Mouse (Mus musculus) lung, adult 2 months (tissue): ENCODE measurements around the gene Mgat5.

Experiments used
- CTCF ChIP-seq: fragments of 200-500 bp; IDR thresholded peaks from 2 replicates; pipeline ENCODE4 v1.5.1; 2011; ENCODE audit warnings: mild to moderate bottlenecking, low read length, control low read depth; ENCODE audit not compliant: insufficient read depth
- POLR2A ChIP-seq: fragments of 200-500 bp; IDR thresholded peaks from 2 replicates; pipeline ENCODE4 v1.6.1; 2011; ENCODE audit warnings: low read depth, mild to moderate bottlenecking, control low read depth, low read length, borderline replicate concordance; ENCODE audit errors: extremely low read depth

DNA sequence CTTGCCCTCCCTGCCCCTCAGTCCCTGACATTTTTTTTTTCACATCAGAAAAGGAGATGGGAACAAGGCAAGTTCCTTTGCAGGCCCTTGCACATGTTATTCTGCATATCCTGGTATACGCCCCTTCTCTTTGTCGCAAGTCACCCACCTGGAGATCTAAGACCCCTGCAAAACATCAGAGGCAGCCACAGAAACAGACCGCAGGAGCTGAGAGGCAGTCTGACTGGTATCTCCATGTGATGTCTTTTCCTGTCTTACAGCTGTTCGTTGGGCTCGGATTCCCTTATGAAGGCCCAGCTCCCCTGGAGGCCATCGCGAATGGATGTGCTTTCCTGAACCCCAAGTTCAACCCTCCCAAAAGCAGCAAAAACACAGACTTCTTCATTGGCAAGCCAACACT is 254.8 kb downstream of the Mgat5 start:
- TF ChIP-seq CTCF (no peak), POLR2A (no peak)
